Mouse (Mus musculus): ENCODE data around the gene Mindy4.

Gene Mindy4

GRCm38 (mm10) chr6:55313893-55314292, 110.7 kb downstream of the Mindy4 start:
- DNase-seq = no peak

GRCm38 (mm10) chr6:55314628-55315027, 111.4 kb downstream of the Mindy4 start:
- DNase-seq = no peak

- no peak for DNase-seq
Measured at GRCm38 (mm10) chr6:55318597-55318996, 115.4 kb downstream of the Mindy4 start.

- DNase-seq = no peak
Measured at GRCm38 (mm10) chr6:55319585-55320551, 116.7 kb downstream of the Mindy4 start.

- DNase-seq = no peak
Measured at GRCm38 (mm10) chr6:55320894-55321293, 117.7 kb downstream of the Mindy4 start.

- no peak for DNase-seq
Measured at GRCm38 (mm10) chr6:55321518-55321917, 118.3 kb downstream of the Mindy4 start.

- DNase-seq = no peak
Measured at GRCm38 (mm10) chr6:55322980-55323379, 119.8 kb downstream of the Mindy4 start.

- no peak for DNase-seq
Measured at GRCm38 (mm10) chr6:55323908-55324634, 120.9 kb downstream of the Mindy4 start.

GRCm38 (mm10) chr6:55324785-55325184, 121.6 kb downstream of the Mindy4 start:
- DNase-seq = no peak

- DNase-seq = no peak
Measured at GRCm38 (mm10) chr6:55326299-55326698, 123.1 kb downstream of the Mindy4 start.

- no peak for DNase-seq
Measured at GRCm38 (mm10) chr6:55327326-55327725, 124.1 kb downstream of the Mindy4 start.

GRCm38 (mm10) chr6:55328179-55328578, 125.0 kb downstream of the Mindy4 start:
- DNase-seq = no peak

- DNase-seq = no peak
Measured at GRCm38 (mm10) chr6:55331315-55331714, 128.1 kb downstream of the Mindy4 start.

GRCm38 (mm10) chr6:55332100-55332772, 129.1 kb downstream of the Mindy4 start:
- DNase-seq = no peak

GRCm38 (mm10) chr6:55332773-55333109, 129.6 kb downstream of the Mindy4 start:
- DNase-seq = no peak

GRCm38 (mm10) chr6:55335989-55336514, 132.9 kb downstream of the Mindy4 start, which contains the start of gene Aqp1:
Aqp1 (plus strand) TSS chr6:55336432.
- no peak for DNase-seq

GRCm38 (mm10) chr6:55337242-55337641, 134.1 kb downstream of the Mindy4 start:
- DNase-seq = no peak

GRCm38 (mm10) chr6:55338077-55338476, 134.9 kb downstream of the Mindy4 start:
- no peak for DNase-seq

GRCm38 (mm10) chr6:55338934-55339825, 136.0 kb downstream of the Mindy4 start:
- no peak for DNase-seq

GRCm38 (mm10) chr6:55341688-55342087, 138.5 kb downstream of the Mindy4 start:
- DNase-seq = no peak

GRCm38 (mm10) chr6:55342328-55342727, 139.1 kb downstream of the Mindy4 start:
- no peak for DNase-seq

- DNase-seq = no peak
Measured at GRCm38 (mm10) chr6:55343446-55343845, 140.3 kb downstream of the Mindy4 start.
